Mouse (Mus musculus) hindlimb bud, embryonic 11.5 days (tissue): Measurements from ENCODE around the gene Parp12.

Experiments used
- DNase-seq: peaks from one replicate; pipeline ENCODE4 v3.0.0-alpha.2; 2012; ENCODE audit warnings: low read depth, low spot score; ENCODE audit errors: extremely low spot score

Gene Parp12

GRCm38 (mm10) chr6:39058936-39059335, 59.2 kb downstream of the Parp12 start:
- no peak for DNase-seq

GRCm38 (mm10) chr6:39058389-39058788, 59.8 kb downstream of the Parp12 start:
- no peak for DNase-seq

GRCm38 (mm10) chr6:39057161-39057560, 61.0 kb downstream of the Parp12 start:
- DNase-seq, result no peak

- no peak for DNase-seq
Observed at GRCm38 (mm10) chr6:39055831-39056261, 62.3 kb downstream of the Parp12 start.

- DNase-seq, result no peak
Observed at GRCm38 (mm10) chr6:39054878-39055508, 63.2 kb downstream of the Parp12 start.

- DNase-seq, result no peak
Observed at GRCm38 (mm10) chr6:39054206-39054864, 63.8 kb downstream of the Parp12 start.

GRCm38 (mm10) chr6:39052636-39053035, 65.5 kb downstream of the Parp12 start:
- no peak for DNase-seq

- DNase-seq, result no peak
Observed at GRCm38 (mm10) chr6:39051799-39052556, 66.2 kb downstream of the Parp12 start.

- DNase-seq, result no peak
Observed at GRCm38 (mm10) chr6:39050836-39051235, 67.3 kb downstream of the Parp12 start.

GRCm38 (mm10) chr6:39049141-39049540, 69.0 kb downstream of the Parp12 start:
- DNase-seq, result no peak

GRCm38 (mm10) chr6:39040451-39040850, 77.7 kb downstream of the Parp12 start:
- no peak for DNase-seq
